Mouse (Mus musculus) small intestine, adult 2 months (tissue): Measurements from ENCODE around the gene Lims1.

Experiments used
- CTCF ChIP-seq: fragments of 200-500 bp; IDR thresholded peaks from 2 replicates; pipeline ENCODE4 v1.5.1; 2012; ENCODE audit warnings: low read depth, mild to moderate bottlenecking, control low read depth, inconsistent platforms, low read length, moderate library complexity, mixed read lengths; ENCODE audit not compliant: insufficient replicate concordance, insufficient read length; ENCODE audit errors: extremely low read depth
- POLR2A ChIP-seq: fragments of 200-500 bp; IDR thresholded peaks from 2 replicates; pipeline ENCODE4 v1.6.1; 2012; ENCODE audit warnings: low read depth, mild to moderate bottlenecking, control low read depth, inconsistent platforms, low read length, moderate library complexity

GRCm38 (mm10) chr10:58328517-58329108 is 5.3 kb downstream of the Lims1 start:
- TF ChIP-seq CTCF (no peak), POLR2A (no peak)
